Mouse (Mus musculus) hindbrain, embryonic 11.5 days (tissue): Measurements from ENCODE around the gene Pirb. TPM values are rescaled to one million over a fixed set of nuclear protein-coding genes. Genes with fewer than 3 reads are reported as not detected.

Source experiments
- ATAC-seq: fragments of 200-750 bp; cut with Nextera tagmentation; 2 replicates; pipeline ENCODE4 v1.8.0; 2017; ENCODE audit warnings: mild to moderate bottlenecking, moderate TSS enrichment, moderate library complexity; ENCODE audit not compliant: low FRiP score
- DNase-seq: peaks from one replicate; pipeline ENCODE4 v3.0.0-alpha.2; 2015; ENCODE audit warnings: low spot score
- H3K27ac ChIP-seq: fragments of 300-500 bp; sonication (generic); 2 replicates; pipeline ENCODE4 v1.5.1; 2014; ENCODE audit warnings: mild to moderate bottlenecking, low read depth, low read length
- H3K27me3 ChIP-seq: fragments of 300-500 bp; sonication (generic); 2 replicates; pipeline ENCODE4 v1.6.1; 2014; ENCODE audit warnings: mild to moderate bottlenecking, low read length, moderate library complexity, mixed read lengths; ENCODE audit not compliant: control insufficient read depth, insufficient read depth
- H3K36me3 ChIP-seq: fragments of 300-500 bp; sonication (generic); 2 replicates; pipeline ENCODE4 v1.6.1; 2014; ENCODE audit warnings: mild to moderate bottlenecking, low read length, moderate library complexity, mixed read lengths; ENCODE audit not compliant: control insufficient read depth, insufficient read depth
- H3K4me1 ChIP-seq: fragments of 300-500 bp; sonication (generic); replicated peaks from 2 replicates; pipeline ENCODE4 v1.6.1; 2014; ENCODE audit warnings: low read length, mixed read lengths; ENCODE audit not compliant: control insufficient read depth, insufficient read depth
- H3K4me2 ChIP-seq: fragments of 300-500 bp; sonication (generic); replicated peaks from 2 replicates; pipeline ENCODE4 v1.6.1; 2014; ENCODE audit warnings: mild to moderate bottlenecking, low read depth, low read length
- H3K4me3 ChIP-seq: fragments of 300-500 bp; sonication (generic); 2 replicates; pipeline ENCODE4 v1.5.1; 2014; ENCODE audit warnings: low read depth, low read length
- H3K9ac ChIP-seq: fragments of 300-500 bp; sonication (generic); 2 replicates; pipeline ENCODE4 v1.6.1; 2014; ENCODE audit warnings: low read depth, low read length
- H3K9me3 ChIP-seq: fragments of 300-500 bp; sonication (generic); 2 replicates; pipeline ENCODE4 v1.6.1; 2016; ENCODE audit warnings: low read length; ENCODE audit not compliant: control insufficient read depth
- WGBS: fragments of 180-500 bp; shearing (Covaris S2); extraction: QIAGEN DNeasy Blood & Tissue Kit; methylation state at CpG from one replicate; pipeline ENCODE4 v1.1.7; 2014; 5-methylcytosine and 5-hydroxymethylcytosine counted together
- polyA plus RNA-seq: library from polyadenylated mRNA; unstranded; fragments of >200 nt; fragmentation: Nextera tagmentation; extraction: Ambion mirVana; gene quantifications from 2 replicates; pipeline ENCODE4 v1.2.1, GENCODE M21; 2014

The Pirb gene
- polyA plus RNA-seq, 1 experiment from 2014 or later: 0.08 TPM

DNA sequence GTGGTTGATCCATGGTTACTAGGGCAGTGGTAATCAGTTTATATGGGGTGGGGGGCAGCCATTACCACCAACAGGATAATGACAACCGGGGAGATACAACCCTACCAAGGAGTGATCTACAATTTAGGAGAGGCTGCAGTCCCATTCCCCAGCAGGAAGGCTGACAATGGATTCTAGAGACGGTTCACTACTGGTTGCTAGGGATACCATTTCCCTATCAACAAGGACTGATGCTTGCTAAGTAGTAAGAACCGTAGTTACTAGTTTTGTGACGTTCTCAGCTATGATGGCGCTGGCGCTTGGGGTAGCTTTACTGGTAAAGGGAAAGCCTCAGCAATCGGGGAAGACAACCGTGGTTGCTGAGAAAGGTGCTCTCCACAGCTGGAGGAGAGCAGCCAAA, 35.5 kb downstream of the Pirb start:
- H3K36me3 ChIP-seq: 0 out of 2 replicates have a peak, but pooled peaks cover 3% of the 10 kb centered on the region
- DNase-seq (no peak), ATAC-seq (peak; percentile 18; the same call in 1 of the 2 replicates)
- no peak overlapping the region; the same call in 1 of the 2 replicates for H3K4me2 ChIP-seq
- H3K9me3 ChIP-seq: no peaks in the 10 kb centered on the region
- H3K27me3 ChIP-seq: no peaks in the 10 kb centered on the region
- 77% methylated on average over 8 of the region's 8 CpGs for WGBS
- no peaks in the 10 kb centered on the region for H3K4me1 ChIP-seq
- H3K9ac ChIP-seq: no peak overlapping the region
- peak overlapping the region; percentile 13; the same call in 1 of the 2 replicates for H3K27ac ChIP-seq
- no peak overlapping the region for H3K4me3 ChIP-seq

DNA sequence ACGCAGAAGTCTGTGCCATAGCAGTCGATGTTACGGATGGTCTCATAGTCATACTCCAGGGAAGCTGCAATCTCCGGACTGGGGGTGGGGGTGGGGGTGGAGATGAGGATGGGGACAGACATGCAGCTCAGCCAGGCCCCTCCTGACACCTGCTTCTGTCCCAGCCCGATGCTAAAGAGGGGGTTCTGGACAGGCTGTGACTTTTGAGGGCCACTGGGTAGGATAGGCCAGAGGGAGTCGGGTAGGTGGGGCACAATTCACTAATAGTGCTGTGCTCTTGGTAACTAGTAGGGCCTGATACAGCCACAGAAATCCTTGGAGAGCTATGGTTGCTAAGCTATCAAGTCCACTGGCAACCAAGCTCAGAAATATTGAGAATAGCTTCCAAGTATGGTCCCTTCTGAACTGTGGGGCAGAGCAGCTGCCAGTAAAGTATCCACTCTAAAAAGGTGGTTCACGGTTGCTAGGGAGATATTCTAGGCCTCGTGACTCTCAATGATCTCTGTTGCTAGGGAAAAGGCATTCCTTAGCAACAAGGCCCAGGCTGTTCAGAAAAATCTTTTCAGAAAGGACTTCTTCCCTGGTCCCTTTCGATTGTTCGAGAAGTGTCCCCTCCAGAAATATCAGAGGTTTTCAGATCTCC, 36.2 kb downstream of the Pirb start:
- no peaks in the 10 kb centered on the region for H3K9me3 ChIP-seq
- peak overlapping the region; percentile 45; the same call in 1 of the 2 replicates for H3K27ac ChIP-seq
- H3K4me2 ChIP-seq: no peak overlapping the region
- H3K9ac ChIP-seq: no peak overlapping the region
- H3K36me3 ChIP-seq: 0 out of 2 replicates have a peak, but pooled peaks cover 3% of the 10 kb centered on the region
- peak; percentile 66 for ATAC-seq
- H3K4me1 ChIP-seq: no peaks in the 10 kb centered on the region
- DNase-seq: peak; percentile 30
- no peaks in the 10 kb centered on the region for H3K27me3 ChIP-seq
- no peak overlapping the region for H3K4me3 ChIP-seq
- WGBS: 68% methylated on average over 10 of the region's 10 CpGs

DNA sequence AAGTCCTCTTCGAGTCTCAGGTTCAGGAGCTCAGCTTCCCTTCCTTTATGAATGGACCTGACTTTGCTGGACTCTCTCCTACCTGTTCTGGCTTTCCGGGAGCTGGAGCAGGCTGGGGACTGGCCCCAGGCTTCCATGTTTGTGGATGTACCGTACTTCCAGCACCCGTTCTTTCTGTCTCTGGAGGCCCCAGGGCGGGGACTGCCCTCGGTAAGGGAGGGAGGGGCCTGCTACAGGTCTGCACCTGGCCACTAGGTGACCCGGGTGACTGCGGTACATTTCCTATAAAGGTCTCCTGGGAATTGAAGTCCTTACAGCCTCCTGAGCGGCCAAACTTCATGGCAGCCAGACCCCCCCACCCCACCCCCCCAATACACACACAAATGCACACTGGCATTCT, 42.8 kb downstream of the Pirb start, which contains the start of gene Tmc4:
Gene Tmc4 (minus strand): TSS at position 212 of the 400 bp plus-strand sequence.
- Histone ChIP-seq H3K4me1 (no peaks in the 10 kb centered on the region), H3K9me3 (no peaks in the 10 kb centered on the region), H3K27ac (no peak within 1 kb of the TSS), H3K36me3 (0 out of 2 replicates have a peak, but pooled peaks cover 3% of the 10 kb centered on the region), H3K4me2 (no peak within 1 kb of the TSS), H3K9ac (no peak within 1 kb of the TSS), H3K27me3 (no peaks in the 10 kb centered on the region), H3K4me3 (no peak within 1 kb of the TSS)
- ATAC-seq (no peak), DNase-seq (no peak)
- WGBS: 46% methylated on average over 9 of the region's 9 CpGs

DNA sequence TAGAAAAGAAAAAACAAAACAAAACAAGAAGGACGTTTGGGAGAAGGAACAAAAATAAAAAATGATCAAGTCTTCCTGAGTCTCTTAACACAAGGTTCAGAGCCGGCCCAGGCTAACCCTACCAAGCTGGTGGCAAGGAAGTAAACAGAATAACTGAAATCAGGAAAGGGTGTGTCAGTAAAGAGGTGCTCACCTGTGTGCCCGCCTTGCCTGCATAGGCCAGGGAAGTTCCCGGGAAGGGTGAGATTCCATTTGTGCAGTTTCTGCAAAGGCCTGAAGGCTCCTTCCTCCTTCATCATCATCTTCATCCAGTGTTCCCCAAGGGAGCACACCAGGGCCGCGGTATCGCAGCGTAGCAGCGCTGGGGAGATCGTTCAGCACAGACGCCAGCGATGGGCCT, 43.8 kb downstream of the Pirb start:
- no peaks in the 10 kb centered on the region for H3K4me1 ChIP-seq
- H3K36me3 ChIP-seq: no peaks in the 10 kb centered on the region
- H3K9me3 ChIP-seq: no peaks in the 10 kb centered on the region
- no peak overlapping the region for H3K4me3 ChIP-seq
- DNase-seq (no peak), ATAC-seq (no peak)
- WGBS: 86% methylated on average over 12 of the region's 12 CpGs
- H3K27me3 ChIP-seq: no peaks in the 10 kb centered on the region
- no peak overlapping the region for H3K27ac ChIP-seq
- no peak overlapping the region for H3K4me2 ChIP-seq
- H3K9ac ChIP-seq: no peak overlapping the region

DNA sequence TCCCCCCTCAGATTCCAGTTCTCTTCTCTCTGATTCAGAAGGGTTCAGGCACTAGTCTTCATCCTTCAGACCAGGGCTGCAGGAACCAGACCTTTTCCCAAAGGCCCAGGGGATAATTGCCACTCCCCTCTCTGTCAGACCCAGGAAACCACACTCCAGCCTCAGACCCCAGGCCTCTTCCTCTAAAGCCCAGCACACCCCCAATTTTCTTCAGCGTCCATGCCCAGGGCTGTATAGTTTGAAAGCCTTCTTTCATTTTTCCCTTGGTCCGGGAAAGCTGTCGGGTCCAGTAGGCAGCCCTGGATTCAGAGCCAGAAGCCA, 45.0 kb downstream of the Pirb start:
- H3K4me2 ChIP-seq: no peak overlapping the region
- ATAC-seq (no peak), DNase-seq (no peak)
- H3K36me3 ChIP-seq: no peaks in the 10 kb centered on the region
- no peaks in the 10 kb centered on the region for H3K27me3 ChIP-seq
- H3K9me3 ChIP-seq: no peaks in the 10 kb centered on the region
- WGBS: 77% methylated on average over 3 of the region's 3 CpGs
- no peaks in the 10 kb centered on the region for H3K4me1 ChIP-seq
- no peak overlapping the region for H3K4me3 ChIP-seq
- H3K27ac ChIP-seq: no peak overlapping the region
- no peak overlapping the region for H3K9ac ChIP-seq

DNA sequence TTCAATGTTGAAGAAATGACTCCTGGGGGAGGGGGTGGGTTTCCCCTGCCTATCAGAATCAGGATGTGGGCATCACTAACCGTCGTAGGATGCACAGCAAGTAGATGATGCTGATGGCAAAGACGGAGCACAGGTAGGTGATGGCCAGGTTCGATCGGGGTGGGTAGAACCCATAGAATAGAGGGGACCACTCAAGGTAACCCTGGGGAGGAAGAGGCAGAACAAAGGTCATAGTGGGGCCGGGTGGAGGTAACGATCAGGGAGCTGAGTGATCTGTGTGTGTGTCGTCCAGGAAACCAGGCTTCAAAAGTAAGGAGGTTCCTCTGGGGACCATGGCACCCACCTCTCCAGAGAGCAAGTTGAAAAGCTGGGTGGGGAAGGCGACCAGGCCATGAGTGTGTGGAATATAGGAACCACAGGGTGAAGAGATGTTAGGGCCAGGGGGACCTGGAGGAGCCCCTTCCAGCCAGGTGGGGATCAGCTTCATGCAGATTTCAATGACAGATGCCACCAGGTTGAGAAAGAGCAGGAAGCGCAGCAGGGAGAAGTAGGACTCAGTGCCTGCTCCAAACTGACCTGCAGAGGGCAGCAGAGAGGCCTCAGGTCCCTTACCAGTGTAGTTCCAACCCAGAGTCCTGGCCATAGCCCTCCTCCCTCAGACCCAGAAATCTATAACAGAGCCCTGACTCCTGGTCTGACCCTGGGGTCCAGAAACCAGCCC, 45.5 kb downstream of the Pirb start:
- Histone ChIP-seq H3K9ac (no peak overlapping the region), H3K4me2 (no peak overlapping the region), H3K27ac (no peak overlapping the region), H3K9me3 (no peaks in the 10 kb centered on the region), H3K4me1 (no peaks in the 10 kb centered on the region), H3K27me3 (no peaks in the 10 kb centered on the region), H3K36me3 (no peaks in the 10 kb centered on the region), H3K4me3 (no peak overlapping the region)
- ATAC-seq (peak; percentile 90), DNase-seq (peak; percentile 89)
- WGBS: 70% methylated on average over 10 of the region's 10 CpGs

DNA sequence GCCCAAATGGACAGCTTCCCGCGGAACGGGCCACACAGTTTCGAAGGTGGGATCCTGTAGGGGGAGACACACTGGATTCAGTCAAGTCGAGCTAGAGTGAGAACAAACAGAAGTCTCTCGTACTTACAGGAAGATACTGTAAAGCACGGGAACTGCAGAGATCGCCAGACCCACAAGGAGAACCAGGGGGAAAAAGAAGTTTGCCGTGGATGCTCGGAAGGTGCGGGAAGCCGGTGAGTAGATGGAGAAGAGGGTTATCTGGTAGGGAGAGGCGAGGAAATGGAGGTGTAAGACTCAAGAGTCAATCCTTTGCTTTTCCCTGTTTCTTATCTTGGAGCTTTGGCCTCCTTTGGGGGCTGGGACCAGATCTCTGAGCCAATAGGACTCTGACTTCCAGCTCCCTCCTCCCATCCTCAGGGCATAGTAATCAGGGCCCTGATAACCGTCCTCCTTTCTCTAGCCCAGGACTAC, 53.2 kb downstream of the Pirb start:
- ATAC-seq (no peak), DNase-seq (no peak)
- Histone ChIP-seq H3K4me3 (no peak overlapping the region), H3K27me3 (no peaks in the 10 kb centered on the region), H3K4me2 (no peak overlapping the region), H3K4me1 (no peaks in the 10 kb centered on the region), H3K36me3 (peaks cover 5% of the 10 kb centered on the region; the same call in 1 of the 2 replicates), H3K27ac (no peak overlapping the region), H3K9me3 (no peaks in the 10 kb centered on the region), H3K9ac (no peak overlapping the region)
- WGBS: 20% methylated on average over 14 of the region's 14 CpGs

DNA sequence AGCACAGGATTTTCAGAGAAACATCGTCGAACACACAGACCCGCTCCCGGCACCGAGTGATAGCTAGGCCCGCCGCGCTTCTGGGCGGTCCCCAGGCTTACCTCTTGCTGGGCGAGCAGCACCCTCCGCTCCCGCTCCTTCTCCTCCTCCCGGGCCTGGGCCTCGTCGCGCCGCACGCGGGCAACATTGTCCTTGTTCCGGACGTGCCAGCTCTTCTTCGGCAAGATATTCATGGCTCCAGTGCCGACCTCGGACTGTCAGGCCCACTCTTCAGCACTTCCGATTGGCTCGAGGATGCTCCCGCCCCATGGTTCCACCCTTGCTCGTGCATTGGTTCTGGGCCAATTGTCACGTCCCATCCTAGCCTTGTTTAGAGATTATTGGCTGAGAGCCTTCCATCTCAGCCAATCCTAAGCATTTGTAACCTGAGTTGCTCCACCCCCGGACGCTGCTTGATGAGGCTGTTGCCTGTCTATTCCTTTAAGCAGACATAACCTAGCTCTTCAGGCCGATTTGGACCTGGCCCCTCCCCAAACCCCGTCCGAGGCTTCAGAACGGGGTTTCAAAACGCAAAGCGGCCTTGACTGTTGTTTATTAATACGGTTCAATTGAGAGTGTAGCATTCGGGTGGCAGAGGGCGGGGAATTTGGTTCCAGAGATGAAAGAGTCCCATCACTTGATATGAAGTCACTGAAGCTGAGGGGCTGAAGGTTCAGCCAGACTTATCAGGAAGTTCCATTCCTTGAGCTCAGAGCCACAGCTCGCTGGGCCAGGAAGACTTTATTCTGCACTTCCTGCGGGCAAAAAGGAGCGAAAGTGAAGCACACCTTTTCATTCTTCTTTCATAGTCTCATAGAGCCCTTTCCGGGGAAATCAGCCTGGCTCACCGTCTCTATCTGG, 54.7 kb downstream of the Pirb start, which contains the start of gene Leng1:
Gene Leng1 (minus strand): TSS at position 626 of the 900 bp plus-strand sequence.
- peak; percentile 99 for ATAC-seq
- Histone ChIP-seq H3K9ac (peak within 1 kb of the TSS; percentile 66), H3K27ac (peak within 1 kb of the TSS; percentile 47; the same call in 1 of the 2 replicates), H3K27me3 (no peaks in the 10 kb centered on the region), H3K36me3 (peaks cover 5% of the 10 kb centered on the region), H3K4me2 (peak within 1 kb of the TSS; percentile 42), H3K4me1 (no peaks in the 10 kb centered on the region), H3K4me3 (peak within 1 kb of the TSS; percentile 61), H3K9me3 (no peaks in the 10 kb centered on the region)
- 4% methylated on average over 45 of the region's 45 CpGs for WGBS
- DNase-seq: peak; percentile 90
